ENCODE assay signal across 8 mouse cellular contexts in genomic region chr6:48840973-48841625, GRCm38 (mm10). TPM values are rescaled to one million over a fixed set of nuclear protein-coding genes. Genes with fewer than 3 reads are reported as not detected.
A peak's percentile ranks its signal among the peaks of the same experiment; 100 is the strongest.
DNase-seq lines count a peak whose midpoint lies in the region; ATAC-seq lines count a peak whose summit lies in the region.

Gene Tmem176b (minus strand): TSS chr6:48841496.

- DNase-seq in 3T3-L1 (ENCODE audit: low read depth, low spot score) = peak; percentile 99
- DNase-seq in brain, embryonic 18.5 days (ENCODE audit: low read depth, low spot score) = peak; percentile 81
- DNase-seq in kidney, postnatal 25 days = peak; percentile 99 to 100
- peak; percentile 57 for DNase-seq in neural tube, embryonic 10.5 days (ENCODE audit: extremely low spot score, low spot score)
- DNase-seq in telencephalon, adult 2 months (ENCODE audit: low read depth, low spot score) = peak; percentile 60

- H3K9me3 ChIP-seq in forebrain, embryonic 13.5 days (replicated peaks) = no peaks in the 10 kb centered on the region
- H3K9me3 ChIP-seq in heart, embryonic 16.5 days (replicated peaks; ENCODE audit: control insufficient read depth, low read length) = no peaks in the 10 kb centered on the region
- H3K9me3 ChIP-seq in liver, embryonic 12.5 days (replicated peaks) = no peaks in the 10 kb centered on the region

- WGBS in forebrain, embryonic 13.5 days = 8% methylated on average over 6 of the region's 6 CpGs
- WGBS in heart, embryonic 16.5 days = 4% methylated on average over 6 of the region's 6 CpGs
- 19% methylated on average over 6 of the region's 6 CpGs for WGBS in liver, embryonic 12.5 days (ENCODE audit: insufficient replicate concordance)

- peaks cover 13% of the 10 kb centered on the region; the same call in 1 of the 2 replicates for H3K36me3 ChIP-seq in forebrain, embryonic 13.5 days (ENCODE audit: poor library complexity, severe bottlenecking)
- 0 out of 2 replicates have a peak, but pooled peaks cover 7% of the 10 kb centered on the region for H3K36me3 ChIP-seq in heart, embryonic 16.5 days (ENCODE audit: control insufficient read depth, insufficient read depth)
- H3K36me3 ChIP-seq in liver, embryonic 12.5 days = peaks cover 30% of the 10 kb centered on the region

- H3K4me2 ChIP-seq in forebrain, embryonic 13.5 days = peak within 1 kb of the TSS; percentile 69
- peak within 1 kb of the TSS; percentile 79 for H3K4me2 ChIP-seq in heart, embryonic 16.5 days (ENCODE audit: low read depth, low read length)
- H3K4me2 ChIP-seq in liver, embryonic 12.5 days = peak within 1 kb of the TSS; percentile 53

- H3K27ac ChIP-seq in forebrain, embryonic 13.5 days = peak within 1 kb of the TSS; percentile 79
- peak within 1 kb of the TSS; percentile 95 for H3K27ac ChIP-seq in heart, embryonic 16.5 days (ENCODE audit: low read length)
- peak within 1 kb of the TSS; percentile 59 for H3K27ac ChIP-seq in liver, embryonic 12.5 days

- no peaks in the 10 kb centered on the region for H3K27me3 ChIP-seq in forebrain, embryonic 13.5 days
- no peaks in the 10 kb centered on the region for H3K27me3 ChIP-seq in heart, embryonic 16.5 days (ENCODE audit: control insufficient read depth, insufficient read depth, low read length)
- H3K27me3 ChIP-seq in liver, embryonic 12.5 days (replicated peaks) = no peaks in the 10 kb centered on the region

- H3K4me1 ChIP-seq in forebrain, embryonic 13.5 days = peaks cover 49% of the 10 kb centered on the region
- H3K4me1 ChIP-seq in heart, embryonic 16.5 days (ENCODE audit: control insufficient read depth, insufficient read depth, low read length) = peaks cover 27% of the 10 kb centered on the region
- H3K4me1 ChIP-seq in liver, embryonic 12.5 days = peaks cover 22% of the 10 kb centered on the region; the same call in 1 of the 2 replicates

- peak within 1 kb of the TSS; percentile 43 for H3K4me3 ChIP-seq in forebrain, embryonic 13.5 days
- peak within 1 kb of the TSS; percentile 61 for H3K4me3 ChIP-seq in heart, embryonic 16.5 days (ENCODE audit: low read length)
- H3K4me3 ChIP-seq in liver, embryonic 12.5 days = peak within 1 kb of the TSS; percentile 41

- ATAC-seq in forebrain, embryonic 13.5 days = peak; percentile 94
- peak; percentile 94 for ATAC-seq in heart, embryonic 16.5 days (replicated peaks; ENCODE audit: extremely low read depth, insufficient read depth, low FRiP score)
- peak; percentile 78 for ATAC-seq in liver, embryonic 12.5 days

- peak within 1 kb of the TSS; percentile 59 for H3K9ac ChIP-seq in forebrain, embryonic 13.5 days
- peak within 1 kb of the TSS; percentile 78 for H3K9ac ChIP-seq in heart, embryonic 16.5 days (ENCODE audit: low read length)
- peak within 1 kb of the TSS; percentile 28 for H3K9ac ChIP-seq in liver, embryonic 12.5 days

RNA-seq across cellular contexts. Expression of gene Tmem176b, which starts in this region (rescaled TPM):
- polyA plus RNA-seq in forebrain, embryonic 13.5 days (2015; fragmentation: Nextera tagmentation; extraction: Ambion mirVana) = 92.1 and 97.6 TPM in 2 replicates
- polyA plus RNA-seq in heart, embryonic 16.5 days (2015; fragmentation: Nextera tagmentation; extraction: Ambion mirVana) = 217 and 227 TPM in 2 replicates
- polyA plus RNA-seq in liver, embryonic 12.5 days (2016; fragmentation: Nextera tagmentation; extraction: Ambion mirVana) = 92.9 and 93.2 TPM in 2 replicates

Comparison
In these comparisons a context has a peak if more than half of its experiments do, and no peak if none do; other contexts are left out.
1. Peak in every context shown above with its lines: DNase-seq, ATAC-seq, H3K4me3 ChIP-seq and H3K27ac ChIP-seq.
2. H3K9ac ChIP-seq: peak in every context shown above with its lines; median percentile 78 in heart, embryonic 16.5 days; 59 in forebrain, embryonic 13.5 days; 28 in liver, embryonic 12.5 days.